Mouse (Mus musculus): ENCODE data around the gene Men1. TPM values are rescaled to one million over a fixed set of nuclear protein-coding genes. Genes with fewer than 3 reads are reported as not detected.

The Men1 gene
- polyA plus RNA-seq, 1 experiment from 2014 or later, result 24.1 TPM

DNA sequence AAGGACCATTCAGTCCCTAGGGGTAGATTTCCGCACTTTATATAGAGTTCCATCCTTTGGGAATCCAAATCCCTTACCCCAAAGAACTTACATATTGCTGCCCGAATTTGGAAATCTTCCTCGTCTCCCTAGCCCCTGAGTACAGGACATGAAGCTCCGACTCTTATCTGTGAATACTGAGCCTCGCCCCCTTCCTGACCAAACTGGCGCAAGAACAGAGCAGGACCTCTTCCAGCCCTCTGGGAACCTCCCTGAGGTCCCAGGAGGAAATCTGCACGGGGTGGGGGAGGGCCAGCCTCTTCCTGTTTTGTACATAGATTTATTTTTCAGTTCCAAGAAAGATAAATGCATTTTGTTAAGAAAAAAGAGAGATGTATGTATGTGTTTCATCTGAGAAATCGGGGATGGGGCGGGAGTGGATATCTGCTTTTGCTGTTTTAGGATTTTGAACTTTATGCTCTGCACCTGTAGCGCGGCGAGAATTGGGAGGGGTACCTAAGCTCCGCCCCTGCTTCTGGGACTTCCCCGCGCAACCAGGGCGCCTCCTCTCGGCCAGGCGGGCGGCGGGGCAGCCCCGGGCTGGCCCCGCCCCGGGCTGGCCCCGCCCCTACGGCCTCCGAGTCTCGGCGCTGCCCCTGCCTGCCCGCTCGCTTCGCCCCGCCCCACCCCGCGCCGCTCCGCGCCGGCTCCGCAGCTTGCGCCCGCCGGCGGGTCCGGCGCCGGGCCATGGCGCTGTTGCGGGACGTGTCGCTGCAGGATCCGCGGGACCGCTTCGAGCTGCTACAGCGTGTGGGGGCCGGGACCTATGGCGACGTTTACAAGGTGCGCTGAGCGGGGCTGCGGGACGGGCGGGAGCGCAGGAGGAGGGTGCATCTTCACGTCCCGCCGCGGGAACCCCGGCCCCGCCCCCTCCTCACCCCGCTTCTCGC is 6.0 kb downstream of the Men1 start, which contains the start of gene Map4k2:
TSS of gene Map4k2 (plus strand) at position 612 of the 929 bp plus-strand sequence.
- peak; percentile 76 for ATAC-seq (ENCODE audit: insufficient number of reproducible peaks, insufficient read depth, low FRiP score, low read depth)
- Histone ChIP-seq H3K4me3 (ENCODE audit: control insufficient read depth in 1 of 2, insufficient read depth in 1 of 2, low read depth in 1 of 2, low read length in 2 of 2) (peak within 1 kb of the TSS; percentile 71 to 94), H3K36me3 (ENCODE audit: control insufficient read depth, insufficient read depth, low read length) (peaks cover 60% of the 10 kb centered on the region), H3K9me3 (ENCODE audit: control insufficient read depth, low read length) (no peaks in the 10 kb centered on the region), H3K27ac (replicated peaks in 1 of 2; ENCODE audit: control insufficient read depth in 1 of 2, insufficient read depth in 1 of 2, low read depth in 2 of 2, low read length in 2 of 2) (peak within 1 kb of the TSS; percentile 25 to 63; a peak in 3 of 4 replicates), H3K4me1 (ENCODE audit: control insufficient read depth in 2 of 2, insufficient read depth in 2 of 2, low read length in 2 of 2) (peaks cover 17 to 20% of the 10 kb centered on the region in 2 experiments), H3K4me2 (ENCODE audit: low read length) (peak within 1 kb of the TSS; percentile 98), H3K9ac (ENCODE audit: low read length) (peak within 1 kb of the TSS; percentile 84), H3K27me3 (ENCODE audit: control insufficient read depth, insufficient read depth, low read length) (no peaks in the 10 kb centered on the region)
- WGBS, result 4% methylated on average over 69 of the region's 72 CpGs

DNA sequence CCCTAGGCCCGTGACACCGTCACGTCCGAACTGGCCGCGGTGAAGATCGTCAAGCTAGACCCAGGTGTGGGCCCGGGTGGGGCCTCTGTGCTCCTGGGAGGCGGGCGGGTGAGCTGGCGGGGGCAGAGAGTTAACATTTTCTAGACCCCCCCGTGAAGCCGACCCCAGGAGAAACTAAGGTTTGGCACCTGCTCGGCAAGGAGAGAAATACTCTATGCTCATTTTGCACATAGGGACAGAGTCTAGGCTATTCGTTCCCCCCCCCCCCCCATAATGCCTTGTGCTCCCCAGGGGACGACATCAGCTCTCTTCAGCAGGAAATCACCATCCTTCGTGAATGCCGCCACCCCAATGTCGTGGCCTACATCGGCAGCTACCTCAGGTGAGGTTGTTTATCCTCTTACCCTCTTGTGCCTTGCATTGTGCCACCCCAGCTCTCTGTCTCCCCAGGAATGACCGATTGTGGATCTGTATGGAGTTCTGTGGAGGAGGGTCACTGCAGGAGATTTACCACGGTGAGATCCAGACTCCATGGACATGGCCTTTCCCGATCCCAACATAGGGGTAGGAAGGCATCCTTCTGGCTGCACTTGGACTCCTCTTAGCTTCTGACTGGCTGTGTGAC is 6.8 kb downstream of the Men1 start:
- peaks cover 68% of the 10 kb centered on the region for H3K36me3 ChIP-seq (ENCODE audit: control insufficient read depth, insufficient read depth, low read length)
- 10% methylated on average over 22 of the region's 23 CpGs for WGBS
- H3K4me1 ChIP-seq (ENCODE audit: control insufficient read depth in 2 of 2, insufficient read depth in 2 of 2, low read length in 2 of 2), result peaks cover 9 to 12% of the 10 kb centered on the region in 2 experiments
- H3K9me3 ChIP-seq (ENCODE audit: control insufficient read depth, low read length), result no peaks in the 10 kb centered on the region
- H3K27ac ChIP-seq (replicated peaks in 1 of 2; ENCODE audit: control insufficient read depth in 1 of 2, insufficient read depth in 1 of 2, low read depth in 2 of 2, low read length in 2 of 2), result peak overlapping the region in 1 of 2 experiments; percentile 63; a peak in 2 of 4 replicates
- peak overlapping the region; percentile 98 for H3K4me2 ChIP-seq (ENCODE audit: low read length)
- H3K4me3 ChIP-seq (ENCODE audit: control insufficient read depth in 1 of 2, insufficient read depth in 1 of 2, low read depth in 1 of 2, low read length in 2 of 2), result peak overlapping the region; percentile 71 to 94
- H3K27me3 ChIP-seq (ENCODE audit: control insufficient read depth, insufficient read depth, low read length), result no peaks in the 10 kb centered on the region
- ATAC-seq (ENCODE audit: insufficient number of reproducible peaks, insufficient read depth, low FRiP score, low read depth), result no peak
- H3K9ac ChIP-seq (ENCODE audit: low read length), result peak overlapping the region; percentile 84

DNA sequence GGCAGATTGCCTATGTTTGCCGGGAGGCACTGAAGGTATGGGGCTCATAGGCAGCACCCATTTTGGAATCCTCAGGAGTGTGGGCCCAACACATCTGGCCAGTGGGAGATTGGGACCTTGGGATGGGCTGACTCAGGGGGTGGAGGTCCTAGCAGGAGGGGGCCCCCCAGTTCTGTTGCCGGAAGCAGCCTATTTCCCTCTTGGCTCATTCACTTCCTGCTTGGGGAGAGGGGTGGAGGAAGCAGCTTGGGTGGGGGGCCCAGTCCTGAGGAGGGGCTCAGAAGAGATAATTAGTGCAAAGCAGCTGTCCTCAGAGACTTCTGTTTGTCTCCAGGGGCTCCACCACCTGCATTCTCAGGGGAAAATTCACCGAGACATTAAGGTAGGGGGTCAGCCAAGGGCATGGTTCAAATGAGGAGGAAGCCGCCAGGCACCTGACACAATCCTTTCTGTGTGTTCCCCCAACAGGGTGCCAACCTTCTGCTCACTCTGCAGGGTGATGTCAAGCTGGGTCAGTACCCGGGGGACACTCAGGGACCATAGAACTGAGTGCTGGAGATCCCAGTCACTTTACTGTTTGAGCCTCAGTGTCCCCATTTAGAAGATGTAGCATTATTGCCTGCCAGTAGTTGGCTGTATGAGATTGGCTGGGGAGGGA is 7.6 kb downstream of the Men1 start:
- H3K27me3 ChIP-seq (ENCODE audit: control insufficient read depth, insufficient read depth, low read length), result no peaks in the 10 kb centered on the region
- H3K9ac ChIP-seq (ENCODE audit: low read length), result no peak overlapping the region
- no peak for ATAC-seq (ENCODE audit: insufficient number of reproducible peaks, insufficient read depth, low FRiP score, low read depth)
- WGBS, result 76% methylated on average over 5 of the region's 5 CpGs
- peaks cover 68% of the 10 kb centered on the region for H3K36me3 ChIP-seq (ENCODE audit: control insufficient read depth, insufficient read depth, low read length)
- H3K4me3 ChIP-seq (ENCODE audit: control insufficient read depth in 1 of 2, insufficient read depth in 1 of 2, low read depth in 1 of 2, low read length in 2 of 2), result peak overlapping the region in 1 of 2 experiments; percentile 71; a peak in 1 of 4 replicates
- H3K4me2 ChIP-seq (ENCODE audit: low read length), result peak overlapping the region; percentile 98
- H3K4me1 ChIP-seq (ENCODE audit: control insufficient read depth in 2 of 2, insufficient read depth in 2 of 2, low read length in 2 of 2), result peaks cover 5 to 8% of the 10 kb centered on the region in 2 experiments
- no peaks in the 10 kb centered on the region for H3K9me3 ChIP-seq (ENCODE audit: control insufficient read depth, low read length)
- H3K27ac ChIP-seq (replicated peaks in 1 of 2; ENCODE audit: control insufficient read depth in 1 of 2, insufficient read depth in 1 of 2, low read depth in 2 of 2, low read length in 2 of 2), result no peak overlapping the region

DNA sequence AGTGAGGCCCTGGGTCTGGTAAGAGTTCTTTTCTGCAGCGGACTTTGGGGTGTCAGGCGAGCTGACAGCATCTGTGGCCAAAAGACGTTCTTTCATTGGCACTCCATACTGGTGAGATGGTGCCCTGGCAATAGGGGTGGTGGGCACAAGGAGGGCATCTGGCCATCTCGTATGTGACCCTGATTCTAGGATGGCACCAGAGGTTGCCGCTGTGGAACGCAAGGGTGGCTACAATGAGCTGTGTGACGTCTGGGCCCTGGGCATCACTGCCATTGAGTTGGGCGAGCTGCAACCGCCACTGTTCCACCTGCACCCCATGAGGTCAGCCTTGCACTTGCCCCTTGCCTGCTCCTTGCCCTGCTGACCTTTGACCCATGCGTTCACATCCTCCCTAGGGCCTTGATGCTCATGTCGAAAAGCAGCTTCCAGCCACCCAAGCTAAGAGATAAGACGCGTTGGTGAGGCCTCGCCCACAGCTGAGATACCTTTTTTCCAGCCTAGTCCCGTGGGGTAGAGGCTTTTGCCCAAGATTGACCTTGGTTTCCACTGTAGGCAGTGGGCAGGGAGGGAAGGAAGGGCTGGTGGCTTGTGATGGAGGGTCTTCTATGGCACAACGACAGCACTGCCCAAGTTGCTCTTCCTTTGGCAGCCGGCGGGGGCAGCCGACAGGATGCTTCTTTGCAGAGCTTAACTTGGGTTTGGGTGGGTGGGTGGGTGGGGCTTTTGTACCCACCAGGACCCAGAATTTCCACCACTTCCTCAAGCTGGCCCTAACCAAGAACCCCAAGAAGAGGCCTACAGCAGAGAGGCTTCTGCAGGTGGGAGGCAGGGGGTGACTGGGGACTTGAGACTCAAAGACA is 8.5 kb downstream of the Men1 start:
- Histone ChIP-seq H3K4me3 (ENCODE audit: control insufficient read depth in 1 of 2, insufficient read depth in 1 of 2, low read depth in 1 of 2, low read length in 2 of 2) (no peak overlapping the region), H3K4me2 (ENCODE audit: low read length) (no peak overlapping the region), H3K27ac (replicated peaks in 1 of 2; ENCODE audit: control insufficient read depth in 1 of 2, insufficient read depth in 1 of 2, low read depth in 2 of 2, low read length in 2 of 2) (no peak overlapping the region), H3K36me3 (ENCODE audit: control insufficient read depth, insufficient read depth, low read length) (peaks cover 62% of the 10 kb centered on the region), H3K4me1 (ENCODE audit: control insufficient read depth in 2 of 2, insufficient read depth in 2 of 2, low read length in 2 of 2) (peaks cover 5 to 8% of the 10 kb centered on the region in 2 experiments), H3K9ac (ENCODE audit: low read length) (no peak overlapping the region), H3K9me3 (ENCODE audit: control insufficient read depth, low read length) (no peaks in the 10 kb centered on the region), H3K27me3 (ENCODE audit: control insufficient read depth, insufficient read depth, low read length) (no peaks in the 10 kb centered on the region)
- no peak for ATAC-seq (ENCODE audit: insufficient number of reproducible peaks, insufficient read depth, low FRiP score, low read depth)
- 77% methylated on average over 19 of the region's 19 CpGs for WGBS

DNA sequence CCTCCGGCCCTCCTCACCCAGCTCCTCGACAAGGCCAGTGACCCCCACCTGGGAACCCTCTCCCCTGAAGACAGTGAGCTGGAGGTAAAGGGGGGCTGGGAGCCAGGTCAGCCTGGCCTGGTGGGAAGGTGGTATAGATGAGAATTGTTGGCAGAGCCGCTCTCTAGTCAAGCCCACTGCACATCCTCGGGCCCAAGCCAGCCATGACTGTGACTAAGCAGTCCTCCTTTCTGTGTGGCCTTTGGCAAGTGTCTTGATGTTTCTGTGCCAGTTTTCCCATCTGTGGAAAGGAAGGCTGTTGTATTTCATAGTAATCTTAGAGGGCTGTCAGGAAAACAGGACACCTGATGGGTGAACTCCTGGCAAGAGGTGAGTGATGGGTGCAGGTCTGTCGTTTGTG is 9.2 kb downstream of the Men1 start:
- WGBS, result 91% methylated on average over 5 of the region's 5 CpGs
- Histone ChIP-seq H3K36me3 (ENCODE audit: control insufficient read depth, insufficient read depth, low read length) (peaks cover 55% of the 10 kb centered on the region), H3K9ac (ENCODE audit: low read length) (no peak overlapping the region), H3K4me2 (ENCODE audit: low read length) (no peak overlapping the region), H3K4me1 (ENCODE audit: control insufficient read depth in 2 of 2, insufficient read depth in 2 of 2, low read length in 2 of 2) (peaks cover 10 to 11% of the 10 kb centered on the region in 2 experiments), H3K27ac (replicated peaks in 1 of 2; ENCODE audit: control insufficient read depth in 1 of 2, insufficient read depth in 1 of 2, low read depth in 2 of 2, low read length in 2 of 2) (no peak overlapping the region), H3K9me3 (ENCODE audit: control insufficient read depth, low read length) (no peaks in the 10 kb centered on the region), H3K4me3 (ENCODE audit: control insufficient read depth in 1 of 2, insufficient read depth in 1 of 2, low read depth in 1 of 2, low read length in 2 of 2) (no peak overlapping the region), H3K27me3 (ENCODE audit: control insufficient read depth, insufficient read depth, low read length) (no peaks in the 10 kb centered on the region)
- no peak for ATAC-seq (ENCODE audit: insufficient number of reproducible peaks, insufficient read depth, low FRiP score, low read depth)

DNA sequence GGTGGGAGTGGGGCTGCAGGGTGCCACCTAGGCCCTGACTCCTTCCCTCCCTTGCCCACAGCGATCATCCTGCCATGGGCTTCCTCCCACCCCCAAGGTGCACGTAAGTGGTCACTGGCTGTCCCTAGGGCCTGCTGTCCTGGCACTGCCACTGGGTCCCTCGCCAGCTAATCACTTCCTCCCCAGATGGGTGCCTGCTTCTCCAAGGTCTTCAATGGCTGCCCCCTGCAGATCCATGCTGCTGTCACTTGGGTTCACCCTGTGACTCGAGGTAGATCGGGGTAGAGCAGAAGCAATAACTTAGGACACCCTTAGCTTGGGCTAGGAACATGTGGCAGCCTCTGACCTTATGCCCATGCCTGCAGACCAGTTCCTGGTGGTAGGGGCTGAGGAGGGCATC is 11.2 kb downstream of the Men1 start:
- 95% methylated on average over 5 of the region's 5 CpGs for WGBS
- no peak for ATAC-seq (ENCODE audit: insufficient number of reproducible peaks, insufficient read depth, low FRiP score, low read depth)
- no peak overlapping the region for H3K27ac ChIP-seq (replicated peaks in 1 of 2; ENCODE audit: control insufficient read depth in 1 of 2, insufficient read depth in 1 of 2, low read depth in 2 of 2, low read length in 2 of 2)

More for the DNA sequence above, 11.2 kb downstream of the Men1 start:
- Histone ChIP-seq H3K4me1 (ENCODE audit: control insufficient read depth in 2 of 2, insufficient read depth in 2 of 2, low read length in 2 of 2) (peaks cover 7 to 8% of the 10 kb centered on the region in 2 experiments), H3K4me3 (ENCODE audit: control insufficient read depth in 1 of 2, insufficient read depth in 1 of 2, low read depth in 1 of 2, low read length in 2 of 2) (no peak overlapping the region), H3K4me2 (ENCODE audit: low read length) (no peak overlapping the region), H3K36me3 (ENCODE audit: control insufficient read depth, insufficient read depth, low read length) (peaks cover 46% of the 10 kb centered on the region), H3K27me3 (ENCODE audit: control insufficient read depth, insufficient read depth, low read length) (no peaks in the 10 kb centered on the region), H3K9ac (ENCODE audit: low read length) (no peak overlapping the region), H3K9me3 (ENCODE audit: control insufficient read depth, low read length) (no peaks in the 10 kb centered on the region)

Measured in heart, embryonic 14.5 days (tissue).